Mouse (Mus musculus) frontal cortex, adult (tissue): ENCODE measurements around the gene 4931423N10Rik.
"Not testable (repeated sequence)": the region's sequence is repeated elsewhere in the genome, so short reads cannot be mapped to it uniquely, and the experiment has no call there.

Source experiments
- ATAC-seq: cut with Nextera tagmentation; 2 replicates; pipeline ENCODE4 v1.9.2; 2017; ENCODE audit warnings: mild to moderate bottlenecking, moderate library complexity, mixed read lengths; ENCODE audit not compliant: low TSS enrichment

The 4931423N10Rik gene

DNA sequence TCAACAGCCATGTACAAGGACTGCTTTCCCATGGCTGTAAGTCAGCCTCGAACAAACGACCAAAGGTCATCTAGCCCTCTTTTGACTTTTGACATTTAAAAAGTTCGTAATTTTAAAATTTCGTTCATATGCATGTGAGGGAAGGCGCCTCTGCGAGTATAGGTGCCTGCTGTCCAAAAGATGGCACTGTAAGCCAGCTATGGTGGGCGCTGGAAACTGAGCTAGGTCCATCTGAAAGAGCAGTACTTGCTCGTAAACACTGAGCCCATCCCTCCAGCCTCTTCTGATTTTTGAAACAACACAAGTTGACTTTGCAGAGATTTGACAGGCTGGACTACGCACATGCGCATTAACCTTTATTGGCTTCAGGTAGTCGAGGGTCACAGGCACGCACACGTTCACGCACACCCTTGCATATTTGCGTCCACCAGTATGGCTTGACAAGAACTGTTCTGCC, at the start of gene 4931423N10Rik:
Gene 4931423N10Rik (plus strand): TSS at position 407 of the 457 bp plus-strand sequence.
- ATAC-seq: no peak

DNA sequence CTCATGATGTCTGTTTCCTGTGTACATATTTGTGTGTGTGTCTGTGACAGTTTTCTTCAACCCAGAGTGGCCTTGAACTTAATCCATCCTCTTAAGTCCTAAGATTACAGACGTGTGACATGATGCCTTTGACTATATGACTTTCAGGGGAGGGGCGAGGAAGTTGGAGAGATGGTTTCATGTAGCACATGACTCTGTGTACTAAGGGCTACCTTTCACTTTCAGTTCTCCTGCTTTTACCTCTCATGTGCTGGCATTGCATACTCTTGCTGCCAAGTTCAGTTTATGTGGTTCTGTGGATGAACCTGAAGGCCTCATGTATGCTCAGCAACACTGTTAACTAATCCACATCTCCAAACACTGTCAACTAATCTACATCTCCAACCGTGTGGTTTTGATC, 35.0 kb upstream of the 4931423N10Rik start:
- ATAC-seq: no peak

DNA sequence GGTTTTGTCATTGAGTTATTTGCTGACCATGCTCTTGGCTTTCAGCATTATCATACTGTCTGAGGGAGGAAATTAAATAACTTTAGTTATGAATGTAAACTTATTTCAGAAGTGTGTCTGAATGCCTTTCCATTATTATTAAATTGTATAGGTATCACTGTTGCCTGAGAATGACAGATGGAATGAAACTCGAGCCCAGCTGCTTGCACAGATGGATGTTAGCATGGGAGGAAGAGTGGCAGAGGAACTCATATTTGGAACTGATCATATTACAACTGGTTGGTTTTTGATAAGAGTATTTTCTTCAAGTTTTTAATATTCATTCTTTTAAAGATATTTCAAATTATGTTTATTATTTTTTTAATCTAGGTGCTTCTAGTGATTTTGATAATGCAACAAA, 12.9 kb upstream of the 4931423N10Rik start:
- ATAC-seq: no peak

GRCm38 (mm10) chr2:23201034-23201433, 6.2 kb upstream of the 4931423N10Rik start:
- no peak for ATAC-seq

DNA sequence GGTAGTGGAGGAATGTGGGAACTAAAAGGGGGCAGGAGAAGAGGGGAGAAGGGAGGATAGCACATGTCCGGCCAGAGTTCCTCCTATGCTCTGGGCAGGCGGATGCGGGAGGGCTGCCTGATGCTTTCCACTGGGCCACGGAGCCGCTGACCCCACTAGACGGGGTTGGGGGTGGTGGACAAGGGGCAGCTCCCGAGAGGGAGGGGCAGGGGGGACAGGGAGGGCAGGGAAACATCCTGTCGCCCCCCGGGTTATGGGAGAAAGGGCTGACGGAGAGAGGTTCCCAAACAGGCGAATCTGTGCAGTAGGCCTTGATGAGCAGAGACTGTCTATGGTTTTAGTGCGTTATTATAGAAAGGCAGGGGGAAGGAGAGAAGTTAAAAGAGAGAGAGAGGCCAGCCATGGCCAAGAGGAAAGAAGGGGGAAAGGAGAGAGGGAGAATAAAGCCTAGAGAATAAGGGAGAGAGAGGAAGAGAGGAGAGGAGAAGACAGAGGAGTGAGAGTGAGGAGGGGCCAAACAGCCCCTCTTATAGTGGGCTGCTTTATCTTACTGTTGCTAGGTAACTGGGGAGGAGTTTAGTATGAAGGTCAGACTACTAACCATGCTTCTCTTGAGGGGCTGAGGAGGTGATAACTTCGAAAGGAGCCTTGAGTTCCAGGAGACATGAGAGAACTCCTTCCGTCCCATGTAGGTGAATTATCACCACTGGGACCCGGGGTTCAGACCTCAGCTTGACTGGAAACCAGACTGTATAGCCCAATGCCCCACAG, 4.2 kb upstream of the 4931423N10Rik start:
- no peak for ATAC-seq

GRCm38 (mm10) chr2:23213661-23214060, 6.4 kb downstream of the 4931423N10Rik start:
- no peak for ATAC-seq

GRCm38 (mm10) chr2:23225199-23225598, 17.9 kb downstream of the 4931423N10Rik start:
- ATAC-seq: no peak

DNA sequence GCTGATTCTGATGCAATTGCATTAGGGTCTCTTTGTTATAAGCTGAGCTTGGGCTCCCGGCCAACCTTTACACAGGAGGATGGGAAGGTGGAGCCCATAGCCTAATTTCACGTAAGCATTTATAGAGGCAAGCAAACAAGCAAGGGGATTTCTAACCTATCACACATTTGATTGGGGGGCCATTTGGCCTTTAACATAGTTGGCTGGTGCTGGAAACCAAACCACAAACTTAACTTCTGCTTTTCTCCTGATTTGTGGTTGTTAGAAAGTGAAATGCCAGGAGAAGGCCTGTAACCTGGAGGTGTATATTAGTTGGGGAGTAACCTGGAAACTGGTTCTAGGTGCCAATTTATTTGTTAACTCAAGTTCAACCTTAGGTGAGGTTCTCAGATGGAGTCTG, 21.2 kb downstream of the 4931423N10Rik start:
- ATAC-seq: no peak

GRCm38 (mm10) chr2:23234065-23234773, 26.9 kb downstream of the 4931423N10Rik start:
- ATAC-seq: peak; percentile 47; the same call in 1 of the 2 replicates

DNA sequence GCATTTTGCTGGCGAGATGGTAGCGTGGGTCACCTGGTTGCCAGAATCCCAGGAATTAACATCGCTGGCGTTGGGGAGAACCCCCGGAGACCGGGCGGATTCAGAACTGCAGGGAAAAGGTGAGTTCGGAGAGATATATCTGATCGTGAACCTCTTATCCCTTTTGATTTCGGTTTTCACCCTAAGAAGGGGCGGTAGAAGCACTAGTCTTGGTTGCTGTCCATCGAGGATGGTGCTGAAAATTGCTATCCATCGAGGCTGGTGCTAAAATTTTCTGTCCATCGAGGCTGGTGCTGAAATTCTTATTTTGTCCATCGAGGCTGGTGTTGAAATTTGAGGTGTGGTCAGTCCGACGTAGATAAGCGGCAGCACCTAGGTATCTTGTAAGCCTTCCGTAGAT, 83.7 kb downstream of the 4931423N10Rik start:
- not testable (repeated sequence) for ATAC-seq

- peak; percentile 89 for ATAC-seq
Measured at GRCm38 (mm10) chr2:23314869-23315268, 107.6 kb downstream of the 4931423N10Rik start.
